Mouse (Mus musculus) adrenal gland, postnatal 36 days (tissue): ENCODE results near the gene Bex1. TPM values are rescaled to one million over a fixed set of nuclear protein-coding genes. Genes with fewer than 3 reads are reported as not detected.

Experiments
- DNase-seq, 2 experiments: peaks; one replicate each; pipeline ENCODE4 v3.0.0; 2021; ENCODE audit warnings: mixed read lengths in 1 of 2
- microRNA-seq: library from miRNA; unstranded; fragments of <30 nt; microRNA quantifications from one replicate; pipeline ENCODE4 v1.2.0, GENCODE M21; 2021
- total RNA-seq, 2 experiments: library from RNA; stranded (reverse); gene quantifications; 2 replicates each; pipeline ENCODE4 v1.2.3; 2021

The Bex1 gene
- total RNA-seq, 2 experiments from 2014 or later, result 9.7 to 14.6 TPM

DNA sequence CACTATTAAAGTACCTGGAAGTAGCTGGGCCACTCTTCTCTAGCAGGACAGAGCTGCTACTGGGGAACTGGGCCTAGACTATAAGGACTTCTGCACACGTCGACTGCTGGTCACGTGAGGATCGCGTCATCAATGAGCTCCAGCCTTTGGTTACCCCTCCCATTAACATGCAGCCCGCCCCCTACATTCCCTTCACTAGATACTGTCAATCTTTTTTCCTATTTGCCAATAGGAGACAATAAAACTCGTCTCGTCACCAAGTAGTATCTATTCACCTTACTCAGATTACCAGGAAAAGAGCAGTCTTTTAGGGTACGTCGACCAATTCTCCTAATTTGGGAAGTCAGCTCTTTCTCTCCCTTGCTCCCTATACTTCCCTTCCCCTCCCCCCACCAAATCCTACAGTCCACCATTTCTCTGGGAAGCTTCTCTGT lies 43.2 kb downstream of the Bex1 start, which contains the start of gene Tceal8:
TSS of gene Tceal8 (minus strand) at position 225 of the 434 bp plus-strand sequence.
- peak; percentile 80 to 86 for DNase-seq

DNA sequence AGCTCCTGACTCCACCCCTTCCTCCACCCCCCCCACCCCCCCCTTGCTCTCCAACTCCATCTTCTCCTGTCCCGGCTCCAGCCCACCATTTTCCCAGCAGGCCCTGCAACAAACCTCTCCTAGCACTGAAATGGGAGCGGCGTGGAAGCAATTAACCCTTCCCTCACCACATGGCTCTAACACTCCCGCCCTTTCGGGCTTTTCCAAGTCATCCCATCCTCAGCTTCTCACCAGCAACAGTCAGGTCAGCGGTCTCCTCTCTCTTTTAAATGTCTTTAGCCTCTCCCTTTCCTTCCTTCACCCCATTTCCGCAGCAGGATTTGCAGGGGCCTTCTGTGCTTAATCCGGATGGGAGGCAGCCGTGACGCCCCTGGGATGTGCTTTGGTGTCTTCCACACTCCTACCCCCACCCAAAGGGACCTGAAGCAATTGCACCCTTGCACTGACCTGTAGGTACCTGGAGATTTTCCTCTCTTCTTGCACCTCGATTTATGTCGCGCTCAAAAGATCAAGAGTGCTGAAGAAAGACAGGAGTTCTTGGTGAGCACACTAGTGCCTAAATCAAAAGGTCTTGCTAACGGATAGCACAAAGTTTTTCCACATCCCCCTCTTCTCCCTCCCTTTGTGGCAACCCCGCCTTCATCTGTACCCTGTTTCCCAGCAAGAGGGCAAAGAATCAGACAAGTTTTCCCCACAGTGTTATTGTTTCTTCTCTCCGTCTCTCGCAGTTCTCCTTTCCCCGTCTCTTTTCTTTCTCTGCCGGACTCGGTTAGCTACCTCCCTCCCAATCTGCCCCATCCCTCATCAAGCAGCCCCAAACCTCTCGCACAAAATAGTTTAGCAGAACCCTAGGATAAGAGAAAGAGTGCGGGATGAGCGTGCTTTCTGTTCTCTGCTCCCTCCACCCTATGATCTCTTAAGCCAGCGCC lies 43.9 kb downstream of the Bex1 start:
- peak; percentile 68 to 71 for DNase-seq

DNA sequence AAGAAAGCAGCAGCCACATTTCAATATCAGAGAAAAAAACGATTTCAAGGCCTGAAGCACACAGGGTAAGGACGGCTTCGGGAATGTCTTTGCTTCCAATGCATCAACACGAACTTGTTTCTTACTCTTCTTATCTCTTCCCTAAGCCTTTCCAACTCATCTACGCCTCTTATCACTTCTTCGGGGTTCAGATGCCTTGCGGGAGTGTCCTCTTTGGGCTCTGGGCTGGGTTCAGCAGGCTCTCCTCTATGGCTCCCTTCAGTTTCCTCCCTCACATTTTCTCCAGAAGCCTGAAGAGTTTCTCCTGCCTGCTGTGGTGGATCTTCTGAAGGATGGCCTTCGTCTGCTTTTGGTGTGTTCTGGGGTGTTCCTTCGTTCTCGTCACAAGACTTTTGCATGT lies 44.7 kb downstream of the Bex1 start:
- DNase-seq, result no peak

Small RNAs within 50 kb of the gene (microRNA-seq; reads per million reads assigned to microRNA genes)
- gene Mir6383, result not detected

Other genes starting within 250 kb of the Bex1 start
- gene Arxes2, start 221.7 kb downstream of the Bex1 start, total RNA-seq, result 10 to 100 TPM; 40.9 to 73.2 TPM
- 10 to 100 TPM in 1 of 2 experiments, 1 to 10 TPM in 1; 6.3 to 14.3 TPM for gene Arxes1, start 182.1 kb downstream of the Bex1 start, total RNA-seq
- 10 to 100 TPM; 17.6 to 23.5 TPM for gene Bex2, start 147.3 kb downstream of the Bex1 start, total RNA-seq
- not detected for gene Nxf3, start 130.3 kb downstream of the Bex1 start, total RNA-seq
- 1 to 10 TPM; 8.3 to 9.5 TPM for gene Bex4, start 76.5 kb downstream of the Bex1 start, total RNA-seq
- gene Tceal8, start 43.2 kb downstream of the Bex1 start, total RNA-seq, result 10 to 100 TPM; 53.8 to 56.6 TPM
- gene Tceal5, start 11.6 kb downstream of the Bex1 start, total RNA-seq, result 1 to 10 TPM in 1 of 2 experiments, not detected in 1; 1.8 TPM
- gene Tceal7, start 734 bp downstream of the Bex1 start, total RNA-seq, result not detected
- gene Tceal9, start 29.6 kb upstream of the Bex1 start, total RNA-seq, result 100 to 1,000 TPM; 373 to 421 TPM
- gene Bex3, start 54.7 kb upstream of the Bex1 start, total RNA-seq, result 100 to 1,000 TPM; 126 to 285 TPM